21 mouse cellular contexts compared by ENCODE assay signal in genomic region chr3:29831346-29831745, GRCm38 (mm10).
A peak's percentile ranks its signal among the peaks of the same experiment; 100 is the strongest.
DNase-seq lines count a peak whose midpoint lies in the region; ATAC-seq and TF ChIP-seq lines count a peak whose summit lies in the region.
"Had no signal": no experiment of that assay in that cellular context is flagged by ENCODE, and none has a peak within 500 bp of the region (broad histone marks: within the 10 kb centered on the region; RNA-seq: fewer than 3 reads in every experiment).

No protein-coding gene starts in this region.

- no peaks in the 10 kb centered on the region for H3K36me3 ChIP-seq in lung, embryonic 14.5 days (ENCODE audit: insufficient read depth)
- H3K36me3 ChIP-seq in lung, embryonic 15.5 days, result no peaks in the 10 kb centered on the region
- no peaks in the 10 kb centered on the region for H3K36me3 ChIP-seq in lung, embryonic 16.5 days (ENCODE audit: control insufficient read depth, insufficient read depth, low read length)
- H3K36me3 ChIP-seq: G1E had no signal

- whole genome bisulfite sequencing in lung, embryonic 14.5 days, result 34% methylated on average over 1 of the region's 1 CpGs
- 38% methylated on average over 1 of the region's 1 CpGs for WGBS in lung, embryonic 15.5 days
- WGBS in lung, embryonic 16.5 days, result 42% methylated on average over 1 of the region's 1 CpGs
- WGBS in lung, adult 2 months, result 54% methylated on average over 1 of the region's 1 CpGs

- DNase-seq in lung, embryonic 14.5 days, result peak; percentile 60
- no peak for DNase-seq in lung, postnatal 4 days
- no peak for DNase-seq in lung, postnatal 25 days (ENCODE audit: low spot score)
- no peak for DNase-seq in lung, adult 2 months
- DNase-seq: adrenal gland, adult 2 months; adrenal gland, adult 8-10 months; adrenal gland, postnatal 10 days; adrenal gland, postnatal 14 days; adrenal gland, postnatal 25 days; adrenal gland, postnatal 36 days; B cell, adult 2 months; cerebellum, adult 11 months; cerebellum, adult 11-12 months; cerebellum, adult 18-20 months had no signal

- H3K4me2 ChIP-seq in lung, embryonic 14.5 days, result no peak overlapping the region
- no peak overlapping the region for H3K4me2 ChIP-seq in lung, embryonic 15.5 days
- no peak overlapping the region for H3K4me2 ChIP-seq in lung, embryonic 16.5 days (ENCODE audit: low read depth, low read length)

- ATAC-seq in lung, embryonic 14.5 days (ENCODE audit: insufficient read depth), result peak; percentile 69
- ATAC-seq in lung, embryonic 15.5 days (ENCODE audit: borderline replicate concordance, extremely low read depth, low FRiP score, low TSS enrichment), result peak; percentile 53; the same call in 1 of the 2 replicates
- ATAC-seq in lung, embryonic 16.5 days (ENCODE audit: low read depth), result peak; percentile 34; the same call in 1 of the 2 replicates
- ATAC-seq: activated CD4-positive, CD25-positive, alpha-beta regulatory T cell, adult 4 months; CD4-positive, CD25-positive, alpha-beta regulatory T cell, adult 4 months; Patski had no signal

- TF ChIP-seq POLR2A in lung, adult 2 months (IDR thresholded peaks at IDR 0.05; ENCODE audit: borderline replicate concordance, extremely low read depth, low read depth, low read length), result no peak

- no peaks in the 10 kb centered on the region for H3K9me3 ChIP-seq in lung, embryonic 14.5 days (ENCODE audit: low read depth, low read length)
- no peaks in the 10 kb centered on the region for H3K9me3 ChIP-seq in lung, embryonic 15.5 days
- H3K9me3 ChIP-seq in lung, embryonic 16.5 days (ENCODE audit: control insufficient read depth, low read length), result no peaks in the 10 kb centered on the region
- H3K9me3 ChIP-seq: G1E had no signal

- H3K4me3 ChIP-seq in lung, embryonic 14.5 days (ENCODE audit: low read depth, low read length), result no peak overlapping the region
- H3K4me3 ChIP-seq in lung, embryonic 15.5 days, result no peak overlapping the region
- H3K4me3 ChIP-seq in lung, embryonic 16.5 days (ENCODE audit: low read length), result no peak overlapping the region
- H3K4me3 ChIP-seq in lung, adult 2 months (replicated peaks; ENCODE audit: extremely low read depth, low read depth, low read length), result no peak overlapping the region

- TF ChIP-seq CTCF in lung, embryonic 14.5 days (IDR thresholded peaks at IDR 0.05; ENCODE audit: low read depth), result no peak
- TF ChIP-seq CTCF in lung, adult 2 months (IDR thresholded peaks at IDR 0.05; ENCODE audit: insufficient read depth, low read length), result no peak

- H3K27ac ChIP-seq in lung, embryonic 14.5 days (ENCODE audit: low read depth), result peak overlapping the region; percentile 20; the same call in 1 of the 2 replicates
- H3K27ac ChIP-seq in lung, embryonic 15.5 days, result no peak overlapping the region
- H3K27ac ChIP-seq in lung, embryonic 16.5 days (ENCODE audit: low read length), result no peak overlapping the region; the same call in 1 of the 2 replicates

- H3K27me3 ChIP-seq in lung, embryonic 14.5 days (ENCODE audit: insufficient read depth, low read length), result no peaks in the 10 kb centered on the region
- no peaks in the 10 kb centered on the region for H3K27me3 ChIP-seq in lung, embryonic 15.5 days
- H3K27me3 ChIP-seq in lung, embryonic 16.5 days (ENCODE audit: control insufficient read depth, insufficient read depth, low read depth, low read length), result no peaks in the 10 kb centered on the region
- H3K27me3 ChIP-seq: CH12.LX had no signal

- H3K4me1 ChIP-seq in lung, embryonic 14.5 days (ENCODE audit: insufficient read depth), result no peaks in the 10 kb centered on the region
- H3K4me1 ChIP-seq in lung, embryonic 15.5 days, result peaks cover 8% of the 10 kb centered on the region; the same call in 1 of the 2 replicates
- peaks cover 2% of the 10 kb centered on the region; the same call in 1 of the 2 replicates for H3K4me1 ChIP-seq in lung, embryonic 16.5 days (replicated peaks; ENCODE audit: control insufficient read depth, insufficient read depth, low read length)
- H3K4me1 ChIP-seq in lung, adult 2 months (ENCODE audit: control insufficient read depth, insufficient read depth, low read length), result no peaks in the 10 kb centered on the region

- no peak overlapping the region for H3K9ac ChIP-seq in lung, embryonic 14.5 days
- H3K9ac ChIP-seq in lung, embryonic 15.5 days, result no peak overlapping the region
- H3K9ac ChIP-seq in lung, embryonic 16.5 days (ENCODE audit: low read length), result no peak overlapping the region
